Comparison of ENCODE assay signal across 8 mouse cellular contexts in genomic region chr1:158653808-158654520, GRCm38 (mm10).
DNase-seq lines count a peak whose midpoint lies in the region; ATAC-seq lines count a peak whose summit lies in the region.

No protein-coding gene starts in this region.

- H3K4me3 ChIP-seq in forebrain, embryonic 16.5 days (replicated peaks; ENCODE audit: low read length): no peak overlapping the region
- H3K4me3 ChIP-seq in kidney, embryonic 15.5 days (replicated peaks): no peak overlapping the region

- DNase-seq in frontal cortex, postnatal 14 days (ENCODE audit: low spot score in 2 of 2): no peak
- peak; percentile 3 to 10 for DNase-seq in B cell, adult 2 months
- DNase-seq in cerebellum, adult 18-20 months: peak; percentile 46 to 54
- DNase-seq in spleen, postnatal 4 days (ENCODE audit: low spot score in 2 of 2): no peak

- no peaks in the 10 kb centered on the region for H3K27me3 ChIP-seq in forebrain, embryonic 16.5 days (replicated peaks; ENCODE audit: control insufficient read depth, insufficient read depth, low read length)
- no peaks in the 10 kb centered on the region for H3K27me3 ChIP-seq in kidney, embryonic 15.5 days

- peak; percentile 25; the same call in 1 of the 2 replicates for ATAC-seq in frontal cortex, adult (ENCODE audit: low TSS enrichment)
- peak; percentile 71 for ATAC-seq in forebrain, embryonic 16.5 days
- peak; percentile 73; the same call in 1 of the 2 replicates for ATAC-seq in kidney, embryonic 15.5 days (replicated peaks; ENCODE audit: low FRiP score)
- ATAC-seq in megakaryocyte-erythroid progenitor cell, adult 5-6 weeks (replicated peaks; ENCODE audit: low FRiP score, low TSS enrichment, poor library complexity, severe bottlenecking): peak; percentile 65; the same call in 1 of the 2 replicates

- H3K9me3 ChIP-seq in forebrain, embryonic 16.5 days (ENCODE audit: control insufficient read depth, low read length): no peaks in the 10 kb centered on the region
- H3K9me3 ChIP-seq in kidney, embryonic 15.5 days (replicated peaks): no peaks in the 10 kb centered on the region

- WGBS in forebrain, embryonic 16.5 days: 26% methylated on average over 4 of the region's 4 CpGs
- WGBS in kidney, embryonic 15.5 days: 22% methylated on average over 4 of the region's 4 CpGs

- H3K36me3 ChIP-seq in forebrain, embryonic 16.5 days (ENCODE audit: control insufficient read depth, insufficient read depth): peaks cover 9% of the 10 kb centered on the region
- no peaks in the 10 kb centered on the region for H3K36me3 ChIP-seq in kidney, embryonic 15.5 days

- no peak overlapping the region; the same call in 1 of the 2 replicates for H3K27ac ChIP-seq in forebrain, embryonic 16.5 days (ENCODE audit: low read length)
- no peak overlapping the region for H3K27ac ChIP-seq in kidney, embryonic 15.5 days

- no peak overlapping the region for H3K4me2 ChIP-seq in forebrain, embryonic 16.5 days (ENCODE audit: low read length)
- H3K4me2 ChIP-seq in kidney, embryonic 15.5 days: no peak overlapping the region

- H3K9ac ChIP-seq in forebrain, embryonic 16.5 days (replicated peaks; ENCODE audit: low read depth, low read length): no peak overlapping the region
- no peak overlapping the region for H3K9ac ChIP-seq in kidney, embryonic 15.5 days

- H3K4me1 ChIP-seq in forebrain, embryonic 16.5 days (replicated peaks; ENCODE audit: control insufficient read depth, insufficient read depth, low read length): peaks cover 4% of the 10 kb centered on the region
- H3K4me1 ChIP-seq in kidney, embryonic 15.5 days: no peaks in the 10 kb centered on the region; the same call in 1 of the 2 replicates

Comparison
In these comparisons a context has a peak if more than half of its experiments do, and no peak if none do; other contexts are left out.
1. DNase-seq: peak in B cell, adult 2 months (2 of 2) and cerebellum, adult 18-20 months (2 of 2); none in frontal cortex, postnatal 14 days (0 of 2) and spleen, postnatal 4 days (0 of 2).
2. Peak in every context shown above with its lines, with median percentiles within 50 percentile points of each other: ATAC-seq.